Mouse (Mus musculus) liver, postnatal 0 days (tissue): ENCODE measurements at regions not wholly inside any gene's neighbourhood (a gene's known extent, or its start where the extent isn't known, plus 50 kb on each side); places are given as distances from the start of the nearest gene placed in this dataset.

Source experiments
- CTCF ChIP-seq: sonication (generic); IDR thresholded peaks from 2 replicates; pipeline ENCODE4 v1.5.1; 2016; ENCODE audit warnings: antibody characterized with exemption, low read depth
- EP300 ChIP-seq: IDR thresholded peaks from 2 replicates; pipeline ENCODE4 v1.6.1; 2016; ENCODE audit warnings: antibody characterized with exemption, low read depth, mild to moderate bottlenecking

DNA sequence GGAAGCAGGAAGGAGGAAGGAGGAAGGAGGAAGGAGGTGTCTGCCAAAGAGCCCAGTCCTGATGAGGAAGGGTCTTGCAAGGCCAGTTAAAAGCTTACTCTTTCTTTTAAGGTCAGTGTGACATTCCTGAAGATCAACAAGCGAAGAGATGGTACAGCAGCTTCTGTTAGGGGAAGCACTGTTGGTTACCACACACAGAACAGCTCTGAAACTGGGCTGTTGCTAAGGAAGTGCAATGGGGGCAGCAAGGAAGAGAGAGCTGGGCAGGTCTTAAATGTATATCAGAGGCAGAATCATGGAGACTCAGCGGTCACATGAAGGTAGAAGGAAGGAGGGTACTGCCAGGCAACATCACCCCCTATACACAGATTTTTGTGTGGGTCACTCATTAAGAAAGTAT is 63.3 kb downstream of the Tmem30b start:
- TF ChIP-seq CTCF = no peak
- TF ChIP-seq EP300 = no peak
